Mouse (Mus musculus): ENCODE data around the gene Ide.

DNA sequence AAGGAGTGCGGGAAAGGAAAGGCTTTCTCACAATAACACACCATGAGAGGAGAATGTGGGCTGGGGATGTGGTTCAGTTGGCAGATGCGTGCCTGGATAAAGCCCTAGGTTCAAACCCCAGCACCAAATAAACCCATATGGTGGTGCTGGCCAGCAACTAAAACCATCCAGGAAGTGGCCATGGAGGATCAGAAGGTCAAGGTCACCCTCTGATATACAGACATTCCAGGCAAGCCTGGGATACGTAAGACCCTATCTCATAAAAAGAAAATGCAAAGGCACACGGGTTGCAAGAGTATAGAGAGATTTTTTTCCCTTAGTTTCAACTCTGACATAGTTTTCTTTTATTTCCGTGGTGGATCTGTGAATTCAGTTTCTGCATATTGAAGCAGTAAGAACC, 3.3 kb upstream of the Ide start:
- TF ChIP-seq POLR2A (IDR thresholded peaks at IDR 0.05; ENCODE audit: borderline replicate concordance, low read depth, low read length) (no peak), CTCF (IDR thresholded peaks at IDR 0.05; ENCODE audit: low read depth, low read length) (no peak)
